Mouse (Mus musculus) testis, adult 2 months (tissue): ENCODE data around the gene Pdlim1.

Experiments
- CTCF ChIP-seq: fragments of 200-500 bp; IDR thresholded peaks from 2 replicates; pipeline ENCODE4 v1.5.1; 2012; ENCODE audit warnings: low read depth, mild to moderate bottlenecking, inconsistent platforms, low read length, moderate library complexity; ENCODE audit not compliant: control insufficient read depth, insufficient read depth, insufficient replicate concordance
- POLR2A ChIP-seq: fragments of 200-500 bp; IDR thresholded peaks from 2 replicates; pipeline ENCODE4 v1.6.1; 2012; ENCODE audit warnings: low read depth, mild to moderate bottlenecking, inconsistent platforms, low read length, moderate library complexity; ENCODE audit not compliant: control insufficient read depth

GRCm38 (mm10) chr19:40225761-40226110 is 45.9 kb downstream of the Pdlim1 start:
- TF ChIP-seq CTCF (no peak), POLR2A (no peak)
